Mouse (Mus musculus): ENCODE data around the gene Gpatch4. TPM values are rescaled to one million over a fixed set of nuclear protein-coding genes. Genes with fewer than 3 reads are reported as not detected.

Gene Gpatch4
- polyA plus RNA-seq (2012; rRNA removed): 9.4 and 11.5 TPM in 2 replicates

GRCm38 (mm10) chr3:88042661-88043421 lies at the start of gene Gpatch4:
Gene Gpatch4 (plus strand): TSS chr3:88043108.

GRCm38 (mm10) chr3:88000181-88000580 lies 42.7 kb upstream of the Gpatch4 start, which contains the start of gene Bcan:
Gene Bcan (minus strand): TSS chr3:88000230.

GRCm38 (mm10) chr3:88027434-88028186 lies 15.3 kb upstream of the Gpatch4 start, which contains the start of gene Hapln2:
Gene Hapln2 (minus strand): TSS chr3:88027583.

GRCm38 (mm10) chr3:88057902-88058696 lies 15.2 kb downstream of the Gpatch4 start, which contains the start of gene Naxe:
Gene Naxe (minus strand): TSS chr3:88058495.

GRCm38 (mm10) chr3:88078204-88078603 lies 35.3 kb downstream of the Gpatch4 start, which contains the start of gene Ttc24:
Gene Ttc24 (minus strand): TSS chr3:88078304.

GRCm38 (mm10) chr3:88081345-88082223 lies 38.7 kb downstream of the Gpatch4 start, which contains the start of gene Iqgap3:
Gene Iqgap3 (plus strand): TSS chr3:88081971.

Other genes with a start within 250 kb of the Gpatch4 start
- gene Ntrk1, start 247.9 kb upstream of the Gpatch4 start, polyA plus RNA-seq (2012; rRNA removed): 4.4 and 5.1 TPM in 2 replicates
- 0.51 and 0.78 TPM in 2 replicates for gene Insrr, start 246.2 kb upstream of the Gpatch4 start, polyA plus RNA-seq (2012; rRNA removed)
- 123 and 134 TPM in 2 replicates for gene Pear1, start 218.8 kb upstream of the Gpatch4 start, polyA plus RNA-seq (2012; rRNA removed)
- 0.92 and 1.1 TPM in 2 replicates for gene Sh2d2a, start 196.4 kb upstream of the Gpatch4 start, polyA plus RNA-seq (2012; rRNA removed)
- 37.4 and 39.5 TPM in 2 replicates for gene Prcc, start 157.5 kb upstream of the Gpatch4 start, polyA plus RNA-seq (2012; rRNA removed)
- 75.4 and 79.0 TPM in 2 replicates for gene Hdgf, start 136.8 kb upstream of the Gpatch4 start, polyA plus RNA-seq (2012; rRNA removed)
- gene Mrpl24, start 123.6 kb upstream of the Gpatch4 start, polyA plus RNA-seq (2012; rRNA removed): 17.9 and 22.9 TPM in 2 replicates
- 17.2 and 19.6 TPM in 2 replicates for gene Isg20l2, start 112.8 kb upstream of the Gpatch4 start, polyA plus RNA-seq (2012; rRNA removed)
- 54.9 and 58.7 TPM in 2 replicates for gene Rrnad1, start 112.4 kb upstream of the Gpatch4 start, polyA plus RNA-seq (2012; rRNA removed)
- gene Crabp2, start 94.4 kb upstream of the Gpatch4 start, polyA plus RNA-seq (2012; rRNA removed): 12.1 and 24.3 TPM in 2 replicates
- gene Nes, start 72.0 kb upstream of the Gpatch4 start, polyA plus RNA-seq (2012; rRNA removed): 6.6 and 11.3 TPM in 2 replicates
- 41.0 and 47.3 TPM in 2 replicates for gene Bcan, start 42.9 kb upstream of the Gpatch4 start, polyA plus RNA-seq (2012; rRNA removed)
- 0.12 and 1.2 TPM in 2 replicates for gene Hapln2, start 15.5 kb upstream of the Gpatch4 start, polyA plus RNA-seq (2012; rRNA removed)
- gene Naxe, start 15.4 kb downstream of the Gpatch4 start, polyA plus RNA-seq (2012; rRNA removed): 72.2 and 92.5 TPM in 2 replicates
- not detected in 2 replicates for gene Ttc24, start 35.2 kb downstream of the Gpatch4 start, polyA plus RNA-seq (2012; rRNA removed)
- 13.1 and 15.0 TPM in 2 replicates for gene Iqgap3, start 38.9 kb downstream of the Gpatch4 start, polyA plus RNA-seq (2012; rRNA removed)
- gene Mef2d, start 99.3 kb downstream of the Gpatch4 start, polyA plus RNA-seq (2012; rRNA removed): 96.5 and 141 TPM in 2 replicates
- 2.0 TPM in 2 replicates for gene Rhbg, start 211.6 kb downstream of the Gpatch4 start, polyA plus RNA-seq (2012; rRNA removed)
- 0.13 and 0.24 TPM in 2 replicates for gene Gm38392, start 244.1 kb downstream of the Gpatch4 start, polyA plus RNA-seq (2012; rRNA removed)

Data from ovary, adult 2 months (tissue).